Mouse (Mus musculus) stomach, postnatal 0 days (tissue): ENCODE results near the gene Atp5d. TPM values are rescaled to one million over a fixed set of nuclear protein-coding genes. Genes with fewer than 3 reads are reported as not detected.
A peak's percentile ranks its signal among the peaks of the same experiment; 100 is the strongest.

ENCODE experiments used
- ATAC-seq: fragments of 200-750 bp; cut with Nextera tagmentation; 2 replicates; pipeline ENCODE4 v1.8.0; 2017; ENCODE audit not compliant: low FRiP score, low TSS enrichment
- DNase-seq: peaks from one replicate; pipeline ENCODE4 v3.0.0-alpha.2; 2016; ENCODE audit warnings: low spot score
- H3K27ac ChIP-seq: fragments of 300-500 bp; sonication (generic); replicated peaks from 2 replicates; pipeline ENCODE4 v1.5.1; 2014; ENCODE audit warnings: mild to moderate bottlenecking, control low read depth
- H3K27me3 ChIP-seq: fragments of 300-500 bp; sonication (generic); 2 replicates; pipeline ENCODE4 v1.6.1; 2014; ENCODE audit warnings: low read length; ENCODE audit not compliant: control insufficient read depth, insufficient read depth
- H3K36me3 ChIP-seq: fragments of 300-500 bp; sonication (generic); 2 replicates; pipeline ENCODE4 v1.6.1; 2014; ENCODE audit warnings: low read length, mixed read lengths; ENCODE audit not compliant: control insufficient read depth, insufficient read depth
- H3K4me1 ChIP-seq: fragments of 300-500 bp; sonication (generic); replicated peaks from 2 replicates; pipeline ENCODE4 v1.6.1; 2014; ENCODE audit warnings: antibody characterized with exemption; ENCODE audit not compliant: control insufficient read depth, insufficient read depth
- H3K4me2 ChIP-seq: fragments of 300-500 bp; sonication (generic); replicated peaks from 2 replicates; pipeline ENCODE4 v1.6.1; 2014; ENCODE audit warnings: low read depth, mild to moderate bottlenecking, control low read depth, moderate library complexity
- H3K4me3 ChIP-seq: fragments of 300-500 bp; sonication (generic); 2 replicates; pipeline ENCODE4 v1.5.1; 2014; ENCODE audit warnings: low read depth, low read length, control low read depth
- H3K9ac ChIP-seq: fragments of 300-500 bp; sonication (generic); 2 replicates; pipeline ENCODE4 v1.6.1; 2014; ENCODE audit warnings: mild to moderate bottlenecking, low read length, control low read depth, mixed read lengths
- H3K9me3 ChIP-seq: fragments of 300-500 bp; sonication (generic); 2 replicates; pipeline ENCODE4 v1.6.1; 2016; ENCODE audit warnings: low read length; ENCODE audit not compliant: control insufficient read depth
- CTCF ChIP-seq: IDR thresholded peaks from 2 replicates; pipeline ENCODE4 v1.5.1; 2016; ENCODE audit warnings: antibody characterized with exemption, low read depth, mild to moderate bottlenecking, moderate library complexity
- EP300 ChIP-seq: optimal IDR thresholded peaks from 2 replicates; pipeline ENCODE3; 2016; ENCODE audit warnings: antibody characterized with exemption
- WGBS: fragments of 180-500 bp; shearing (Covaris S2); extraction: QIAGEN DNeasy Blood & Tissue Kit; methylation state at CpG from one replicate; pipeline ENCODE4 v1.1.7; 2014; 5-methylcytosine and 5-hydroxymethylcytosine counted together
- polyA plus RNA-seq: library from polyadenylated mRNA; unstranded; fragments of >200 nt; fragmentation: Nextera tagmentation; extraction: Ambion mirVana; gene quantifications from 2 replicates; pipeline ENCODE4 v1.2.1, GENCODE M21; 2015

The Atp5d gene
- polyA plus RNA-seq, 1 experiment from 2014 or later: 705 TPM

GRCm38 (mm10) chr10:80169651-80170050 lies 31.2 kb downstream of the Atp5d start:
- Histone ChIP-seq H3K27me3 (no peaks in the 10 kb centered on the region), H3K36me3 (peaks cover 24% of the 10 kb centered on the region), H3K27ac (no peak overlapping the region), H3K9me3 (no peaks in the 10 kb centered on the region), H3K4me3 (no peak overlapping the region), H3K4me2 (no peak overlapping the region), H3K9ac (no peak overlapping the region), H3K4me1 (peaks cover 8% of the 10 kb centered on the region)
- ATAC-seq (no peak), DNase-seq (no peak)
- 86% methylated on average over 7 of the region's 7 CpGs for WGBS
- TF ChIP-seq CTCF (no peak), EP300 (no peak)

DNA sequence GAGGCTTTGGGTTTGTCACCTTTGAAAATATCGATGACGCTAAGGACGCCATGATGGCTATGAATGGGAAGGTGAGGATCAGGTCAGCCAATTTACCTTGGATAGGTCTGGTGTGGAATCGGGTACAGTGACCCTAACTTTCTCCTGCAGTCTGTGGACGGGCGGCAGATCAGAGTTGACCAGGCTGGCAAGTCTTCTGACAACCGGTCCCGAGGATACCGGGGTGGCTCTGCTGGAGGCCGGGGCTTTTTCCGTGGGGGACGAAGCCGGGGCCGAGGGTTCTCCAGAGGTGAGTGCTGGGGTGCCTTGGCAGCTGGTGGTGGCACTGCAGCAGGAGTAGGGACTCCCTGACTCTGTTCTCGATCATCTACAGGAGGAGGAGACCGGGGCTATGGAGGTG lies 31.6 kb downstream of the Atp5d start:
- ATAC-seq: no peak
- H3K27ac ChIP-seq: no peak overlapping the region; the same call in 1 of the 2 replicates

DNA sequence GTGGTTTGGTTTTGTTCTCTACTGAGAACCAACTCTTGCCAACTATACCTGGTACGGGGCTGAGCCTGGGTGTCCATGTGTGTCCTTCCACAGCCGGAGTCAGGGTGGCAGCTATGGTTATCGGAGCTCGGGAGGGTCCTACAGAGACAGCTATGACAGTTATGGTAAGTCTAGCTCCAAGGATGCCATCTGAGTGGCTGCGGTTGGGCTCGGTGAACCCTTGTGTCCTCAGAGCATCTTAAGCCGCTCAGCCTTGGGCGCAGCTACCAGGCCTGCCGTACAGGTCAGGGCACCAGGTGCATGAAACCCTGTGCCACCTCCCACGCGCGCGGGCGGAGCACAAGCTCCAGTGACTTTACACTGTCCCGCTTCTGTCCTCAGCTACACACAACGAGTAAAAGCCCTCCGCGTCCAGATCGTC lies 32.2 kb downstream of the Atp5d start:
- WGBS: 92% methylated on average over 19 of the region's 19 CpGs
- Histone ChIP-seq H3K4me1 (0 out of 2 replicates have a peak, but pooled peaks cover 6% of the 10 kb centered on the region), H3K4me3 (no peak overlapping the region), H3K9me3 (no peaks in the 10 kb centered on the region), H3K27ac (no peak overlapping the region; the same call in 1 of the 2 replicates), H3K36me3 (peaks cover 24% of the 10 kb centered on the region), H3K9ac (no peak overlapping the region), H3K27me3 (no peaks in the 10 kb centered on the region), H3K4me2 (no peak overlapping the region)
- no peak for DNase-seq
- TF ChIP-seq CTCF: no peak
- no peak for TF ChIP-seq EP300
- ATAC-seq: no peak

More for the DNA sequence above, 31.6 kb downstream of the Atp5d start:
- DNase-seq: no peak
- TF ChIP-seq EP300: no peak
- TF ChIP-seq CTCF: no peak
- 96% methylated on average over 16 of the region's 16 CpGs for WGBS
- Histone ChIP-seq H3K4me1 (0 out of 2 replicates have a peak, but pooled peaks cover 7% of the 10 kb centered on the region), H3K9me3 (no peaks in the 10 kb centered on the region), H3K9ac (no peak overlapping the region), H3K27me3 (no peaks in the 10 kb centered on the region), H3K4me2 (no peak overlapping the region), H3K4me3 (no peak overlapping the region), H3K36me3 (peaks cover 24% of the 10 kb centered on the region)

GRCm38 (mm10) chr10:80171252-80171651 lies 32.8 kb downstream of the Atp5d start:
- no peak overlapping the region for H3K4me3 ChIP-seq
- H3K4me2 ChIP-seq: no peak overlapping the region
- 79% methylated on average over 15 of the region's 15 CpGs for WGBS
- no peaks in the 10 kb centered on the region for H3K9me3 ChIP-seq
- no peak overlapping the region for H3K9ac ChIP-seq
- 0 out of 2 replicates have a peak overlapping the region, but pooled peaks have one; percentile 40 for H3K27ac ChIP-seq
- TF ChIP-seq CTCF (no peak), EP300 (no peak)
- DNase-seq (no peak), ATAC-seq (no peak)
- H3K4me1 ChIP-seq: 0 out of 2 replicates have a peak, but pooled peaks cover 5% of the 10 kb centered on the region
- H3K27me3 ChIP-seq: no peaks in the 10 kb centered on the region
- H3K36me3 ChIP-seq: peaks cover 24% of the 10 kb centered on the region

DNA sequence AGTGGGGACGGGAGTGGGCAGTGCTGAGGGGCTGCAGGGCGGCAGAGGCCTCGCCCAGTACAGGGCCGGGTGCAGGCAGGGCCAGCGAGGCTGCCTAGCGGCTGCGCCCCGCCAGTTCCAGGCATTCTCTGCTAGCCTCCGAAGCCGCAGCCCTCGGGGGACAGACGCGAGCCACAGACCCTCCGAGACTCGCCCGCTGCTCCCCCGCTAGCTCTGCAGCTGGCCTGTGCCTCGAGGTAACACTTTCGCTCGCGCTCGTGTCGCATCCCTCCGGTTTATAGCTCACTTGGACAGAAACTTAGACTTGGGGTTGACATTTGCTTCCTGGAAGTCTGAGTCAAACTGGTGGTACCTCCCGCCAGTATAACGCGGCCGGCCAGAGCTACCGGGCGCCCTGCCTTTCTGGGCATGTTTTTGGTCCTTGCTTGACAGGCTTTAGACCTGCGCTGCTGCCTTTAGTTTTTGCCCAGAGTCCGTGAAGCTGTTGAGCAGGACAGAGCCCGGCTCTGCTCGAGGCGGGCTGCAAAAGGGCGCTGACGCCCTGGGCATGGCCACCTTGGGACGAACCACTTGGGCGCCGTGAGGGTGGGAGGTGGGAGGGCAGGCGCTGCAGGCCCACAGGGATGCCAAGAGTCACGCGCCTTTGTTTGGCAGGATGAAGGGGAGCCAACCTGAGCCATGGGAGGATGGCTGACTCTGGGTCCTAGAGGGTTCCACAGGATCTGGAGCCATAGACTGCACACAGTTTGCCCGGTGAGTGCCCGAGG lies 33.5 kb downstream of the Atp5d start:
- DNase-seq: no peak
- Histone ChIP-seq H3K9me3 (no peaks in the 10 kb centered on the region), H3K9ac (peak overlapping the region; percentile 60; the same call in 1 of the 2 replicates), H3K27me3 (no peaks in the 10 kb centered on the region), H3K27ac (peak overlapping the region; percentile 95), H3K36me3 (peaks cover 24% of the 10 kb centered on the region), H3K4me1 (0 out of 2 replicates have a peak, but pooled peaks cover 5% of the 10 kb centered on the region), H3K4me3 (peak overlapping the region; percentile 55; the same call in 1 of the 2 replicates), H3K4me2 (peak overlapping the region; percentile 56)
- WGBS: 80% methylated on average over 45 of the region's 45 CpGs
- ATAC-seq: no peak
- TF ChIP-seq CTCF (no peak), EP300 (no peak)
